Mouse (Mus musculus): Measurements from ENCODE around the gene Slc39a12. TPM values are rescaled to one million over a fixed set of nuclear protein-coding genes. Genes with fewer than 3 reads are reported as not detected.

Slc39a12 gene
- 34.5 and 51.6 TPM in 2 replicates for polyA plus RNA-seq (2021; fragmentation: Nextera tagmentation)
- long read RNA-seq, experiment 1, transcript Slc39a12-201 (13 exons, 2,675 nt): major isoform, 268 of 319 reads
- long read RNA-seq, experiment 1, partial matches to known transcripts: 23 of 319 reads
- long read RNA-seq, experiment 1, other reads (novel, unspliced or antisense): 28 of 319 reads
- long read RNA-seq, experiment 2, transcript Slc39a12-201 (13 exons, 2,675 nt): major isoform, 45 of 65 reads
- long read RNA-seq, experiment 2, partial matches to known transcripts: 13 of 65 reads
- long read RNA-seq, experiment 2, other reads (novel, unspliced or antisense): 7 of 65 reads

GRCm38 (mm10) chr2:14388162-14388561, at the start of gene Slc39a12:
Gene Slc39a12 (plus strand): TSS chr2:14388316.

Other genes with a start within 250 kb of the Slc39a12 start
- gene Tmem236, start 213.8 kb upstream of the Slc39a12 start, polyA plus RNA-seq (2021; fragmentation: Nextera tagmentation): 0.05 TPM in 1 of 2 replicates, not detected in the other
- gene Mrc1, start 158.9 kb upstream of the Slc39a12 start, polyA plus RNA-seq (2021; fragmentation: Nextera tagmentation): 0.79 and 0.99 TPM in 2 replicates
- 11.2 and 11.5 TPM in 2 replicates for gene Cacnb2, start 214.8 kb downstream of the Slc39a12 start, polyA plus RNA-seq (2021; fragmentation: Nextera tagmentation)

Data from left cerebral cortex, adult 6 months (tissue).